Mouse (Mus musculus): Measurements from ENCODE around the gene Pnpla2.
A peak's percentile ranks its signal among the peaks of the same experiment; 100 is the strongest.

Pnpla2 gene

DNA sequence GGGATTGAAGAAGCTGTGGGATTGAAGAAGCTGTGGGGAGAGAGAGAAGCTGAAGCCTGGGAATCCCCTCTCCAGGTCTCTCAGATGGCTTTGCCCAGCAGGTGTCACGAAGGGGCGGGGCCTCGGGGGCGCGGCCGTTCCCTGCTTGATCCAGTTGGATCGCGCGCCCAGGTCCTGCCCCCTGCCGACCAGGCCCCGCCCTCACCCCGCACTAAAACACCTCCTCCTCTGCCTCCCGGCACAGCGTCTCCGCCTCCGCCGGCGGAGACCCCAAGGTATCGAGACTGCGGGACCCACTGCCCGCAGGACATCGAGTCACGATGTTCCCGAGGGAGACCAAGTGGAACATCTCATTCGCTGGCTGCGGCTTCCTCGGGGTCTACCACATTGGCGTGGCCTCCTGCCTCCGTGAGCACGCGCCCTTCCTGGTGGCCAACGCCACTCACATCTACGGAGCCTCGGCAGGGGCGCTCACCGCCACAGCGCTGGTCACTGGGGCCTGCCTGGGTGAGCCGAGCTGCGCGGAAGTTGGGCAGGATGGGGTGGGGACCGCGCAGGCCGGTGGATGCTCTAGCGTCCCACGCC is at the start of gene Pnpla2:
Gene Pnpla2 (plus strand): TSS at position 232 of the 585 bp plus-strand sequence.
- DNase-seq (ENCODE audit: low read depth) = peak; percentile 93

DNA sequence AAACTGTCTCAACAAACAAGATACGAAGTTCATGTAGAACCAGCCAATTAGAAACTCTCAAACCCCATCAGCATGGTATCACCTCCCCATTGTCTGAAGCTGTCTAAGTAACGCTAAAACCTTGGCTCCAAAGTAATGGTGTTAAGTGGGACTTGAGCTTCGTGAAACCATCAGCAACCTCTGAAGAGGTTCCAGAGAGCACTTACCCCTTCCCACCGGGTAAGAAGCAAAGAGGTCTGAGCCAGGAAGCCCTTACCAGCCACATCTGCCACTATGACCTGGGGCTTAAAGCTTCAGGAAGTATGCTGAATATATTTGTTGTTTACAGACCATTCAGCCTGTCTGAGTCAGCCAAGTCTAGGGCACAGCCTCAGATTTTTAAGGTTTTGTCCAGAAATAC is 49.5 kb upstream of the Pnpla2 start:
- DNase-seq (ENCODE audit: low read depth) = no peak

GRCm38 (mm10) chr7:141407670-141408069 is 47.3 kb upstream of the Pnpla2 start:
- peak; percentile 26 for DNase-seq (ENCODE audit: low read depth)

DNA sequence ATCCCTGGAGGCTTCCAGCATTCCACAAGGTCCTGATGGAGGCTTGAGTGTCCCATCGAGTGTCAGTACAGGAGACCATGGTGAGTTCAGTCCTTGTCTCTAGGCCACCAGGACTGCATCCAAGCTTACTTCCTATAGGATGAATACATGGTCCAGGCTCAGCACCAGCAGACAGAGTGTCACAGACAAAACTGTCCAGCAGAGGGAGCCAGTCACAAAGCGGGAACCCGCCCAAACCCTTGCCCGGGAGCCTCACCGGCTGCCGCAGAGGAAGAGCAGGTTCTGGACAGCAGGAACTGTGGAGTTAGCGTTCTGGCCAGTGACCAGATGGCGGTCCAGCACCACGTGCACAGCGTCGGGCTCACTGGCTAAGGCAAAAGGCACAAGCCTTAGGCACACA is 46.2 kb upstream of the Pnpla2 start:
- DNase-seq (ENCODE audit: low read depth) = peak; percentile 83

DNA sequence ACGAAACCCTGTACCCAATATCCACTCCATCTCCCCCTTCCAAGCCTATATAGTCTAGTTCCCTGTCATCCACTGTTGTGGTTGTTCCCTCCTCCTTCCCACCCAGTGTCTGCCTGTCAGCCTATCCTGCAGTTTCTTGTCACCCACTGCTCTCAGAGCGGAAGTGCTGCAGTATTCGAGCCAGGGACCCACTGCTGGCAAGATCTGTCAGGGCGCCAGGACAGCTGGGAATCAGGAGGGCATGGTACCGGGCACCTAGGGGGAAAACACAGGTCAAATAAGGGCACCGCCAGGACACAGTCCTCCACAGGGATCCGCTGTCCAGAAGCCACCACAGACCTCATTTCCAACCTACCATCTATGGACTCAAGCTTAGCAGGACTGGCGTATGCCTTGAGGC is 44.4 kb upstream of the Pnpla2 start:
- DNase-seq (ENCODE audit: low read depth) = no peak

DNA sequence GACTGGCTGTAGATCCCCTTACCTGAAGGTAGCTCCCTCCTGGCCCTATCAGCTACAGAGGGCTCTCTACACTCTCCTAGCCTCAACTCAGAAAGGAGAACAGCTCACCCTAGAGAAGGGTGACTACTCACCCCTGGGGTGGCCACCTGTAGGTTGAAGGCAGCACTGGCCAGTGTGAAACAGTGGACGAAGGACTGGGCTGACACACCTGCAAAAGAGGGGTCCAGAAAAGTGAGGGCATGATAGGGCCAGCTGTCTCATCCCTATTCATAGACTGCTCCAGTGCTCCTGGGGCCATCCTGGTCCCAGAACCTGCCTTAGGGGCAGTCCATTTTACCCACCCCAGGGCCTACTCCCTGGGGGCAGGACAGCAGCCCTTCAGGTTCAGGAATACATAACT is 43.3 kb upstream of the Pnpla2 start:
- no peak for DNase-seq (ENCODE audit: low read depth)

DNA sequence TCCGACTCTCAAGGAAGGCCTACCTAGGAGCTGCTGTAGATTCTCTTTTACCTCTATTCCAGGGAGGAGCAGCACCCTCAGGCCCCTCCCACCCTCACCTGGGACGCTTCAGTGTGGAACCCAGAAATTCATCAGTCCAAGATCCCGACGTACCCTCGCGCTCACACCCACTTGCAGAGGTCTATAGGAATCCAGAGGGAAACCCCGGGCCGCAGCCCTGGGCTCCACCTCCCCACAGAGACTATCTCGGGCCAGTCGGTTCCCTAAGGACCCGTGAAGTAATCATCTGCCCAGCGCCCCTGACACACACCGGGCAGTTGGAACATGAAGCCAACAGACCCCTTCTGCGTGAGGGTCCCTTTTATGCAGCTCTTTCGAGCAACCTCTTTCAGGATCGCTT is 41.7 kb upstream of the Pnpla2 start:
- DNase-seq (ENCODE audit: low read depth) = peak; percentile 18

- DNase-seq (ENCODE audit: low read depth) = peak; percentile 99
Observed at GRCm38 (mm10) chr7:141413809-141414584, 41.0 kb upstream of the Pnpla2 start, which contains the start of gene Gatd1. Gene Gatd1 (minus strand): TSS chr7:141414136.

DNA sequence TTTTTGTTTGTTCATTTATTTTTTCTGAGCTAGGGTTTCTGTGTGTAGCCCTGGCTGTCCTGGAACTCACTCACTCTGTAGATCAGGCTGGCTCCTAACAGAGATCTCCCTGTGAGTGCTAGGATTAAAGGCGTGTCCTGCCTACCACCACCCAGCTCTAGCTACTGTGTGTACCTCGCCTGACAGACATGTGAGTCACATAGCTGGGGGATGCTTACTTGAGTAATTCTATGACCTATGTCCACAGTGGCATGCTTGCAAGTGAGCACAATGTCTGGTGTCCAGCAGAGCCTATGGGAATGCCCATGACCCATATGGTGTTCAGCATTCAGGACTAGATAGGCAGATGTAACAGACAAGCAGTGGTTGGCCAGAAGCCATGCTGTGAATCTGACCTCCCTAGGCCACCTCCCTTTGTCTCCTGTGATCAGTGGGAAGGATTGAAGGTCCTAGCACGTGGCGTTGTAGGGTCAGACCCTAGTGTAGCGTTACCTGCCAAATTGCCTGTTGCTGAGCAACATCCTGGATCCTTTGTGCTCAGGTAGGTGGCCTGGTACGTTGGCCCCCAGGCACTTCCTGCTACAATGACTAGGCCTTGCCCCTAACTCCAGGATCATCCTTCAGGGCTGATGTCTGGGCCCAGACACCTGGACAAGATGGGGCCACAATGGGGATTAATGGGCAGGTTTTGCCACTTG is 38.7 kb upstream of the Pnpla2 start:
- peak; percentile 17 for DNase-seq (ENCODE audit: low read depth)

DNA sequence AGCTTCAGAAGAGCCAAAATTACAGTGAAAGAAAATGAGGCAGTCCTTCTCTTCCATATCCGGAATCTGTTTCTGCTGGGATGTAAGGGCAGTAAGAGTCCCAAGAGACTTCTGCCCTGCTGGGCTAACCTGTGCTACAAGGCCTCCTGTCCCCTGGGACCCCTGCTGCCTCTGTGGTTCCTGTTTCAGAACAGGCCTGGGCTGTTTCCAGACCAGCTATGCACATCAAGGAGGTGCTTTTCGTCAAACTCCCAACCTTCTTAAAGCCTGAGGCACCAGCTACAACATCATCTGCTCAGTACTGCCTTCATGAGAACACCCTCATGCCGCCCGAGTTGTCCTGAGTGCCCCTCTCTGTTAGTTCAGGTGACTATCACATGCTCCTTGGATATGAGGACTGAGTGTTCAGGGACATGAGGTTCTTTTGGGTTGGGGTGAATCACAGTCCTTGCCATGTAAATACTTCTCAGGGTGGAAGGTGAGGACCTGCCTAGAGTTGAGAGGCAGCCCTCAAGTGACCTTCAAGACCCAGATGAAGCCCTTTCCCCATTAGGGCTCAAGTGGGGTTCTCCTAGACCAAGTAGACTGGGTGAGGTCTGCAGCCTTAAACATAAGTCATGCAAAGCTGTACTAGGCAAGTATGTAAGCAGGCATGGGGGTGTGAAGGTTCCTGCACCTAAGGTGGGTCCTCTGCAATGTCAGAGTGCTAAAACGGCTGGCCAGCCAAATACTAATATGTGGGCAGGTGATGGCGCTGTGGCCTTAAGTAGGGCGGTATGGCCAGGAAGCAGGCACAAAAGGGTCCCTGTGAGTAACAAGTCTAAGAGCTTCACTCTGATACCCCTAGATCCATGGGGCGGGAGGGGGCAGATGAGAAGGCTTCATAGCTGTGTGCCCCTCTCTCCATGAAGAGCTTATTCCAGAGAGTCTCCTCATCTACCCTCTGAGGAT is 37.0 kb upstream of the Pnpla2 start:
- peak; percentile 33 for DNase-seq (ENCODE audit: low read depth)

DNA sequence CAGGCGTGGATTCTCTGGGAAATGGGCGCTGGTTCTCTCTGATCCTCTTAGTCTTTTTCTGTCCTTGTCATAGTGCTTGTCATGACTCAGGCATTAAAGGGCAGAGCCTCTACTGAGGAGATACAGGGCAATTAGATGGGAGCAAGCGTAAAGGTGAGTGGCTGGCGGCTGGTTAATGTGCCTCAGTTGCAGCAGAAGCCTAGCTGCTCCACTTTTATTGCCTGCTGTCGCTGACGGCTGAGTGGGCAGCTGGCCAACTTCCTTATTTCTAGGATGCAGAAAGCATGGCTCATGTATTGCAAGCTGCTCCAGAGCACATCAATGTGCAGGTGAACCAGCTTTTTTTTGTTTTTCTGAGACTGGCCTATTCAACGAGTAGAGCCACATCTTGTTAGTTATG is 36.0 kb upstream of the Pnpla2 start:
- peak; percentile 60 for DNase-seq (ENCODE audit: low read depth)

- no peak for DNase-seq (ENCODE audit: low read depth)
Observed at GRCm38 (mm10) chr7:141420030-141420702, 34.8 kb upstream of the Pnpla2 start.

DNA sequence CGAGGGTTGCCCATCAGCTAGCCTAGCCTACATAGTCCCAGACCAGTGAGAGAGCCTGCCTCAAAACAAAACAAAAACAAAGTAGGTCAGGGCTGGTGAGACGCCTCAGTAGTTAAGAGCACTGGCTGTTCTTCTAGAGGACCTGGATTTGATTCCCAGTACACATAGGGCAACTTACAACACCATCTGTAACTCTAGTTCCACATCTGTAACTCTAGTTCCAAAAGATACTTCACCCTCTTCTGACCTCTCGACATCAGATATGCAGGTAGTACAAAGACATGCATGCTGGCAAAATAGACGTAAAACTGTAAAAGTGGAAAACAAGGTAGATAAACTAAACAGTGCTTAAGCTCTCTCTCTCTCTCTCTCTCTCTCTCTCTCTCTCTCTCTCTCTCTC is 31.2 kb upstream of the Pnpla2 start:
- no peak for DNase-seq (ENCODE audit: low read depth)

DNA sequence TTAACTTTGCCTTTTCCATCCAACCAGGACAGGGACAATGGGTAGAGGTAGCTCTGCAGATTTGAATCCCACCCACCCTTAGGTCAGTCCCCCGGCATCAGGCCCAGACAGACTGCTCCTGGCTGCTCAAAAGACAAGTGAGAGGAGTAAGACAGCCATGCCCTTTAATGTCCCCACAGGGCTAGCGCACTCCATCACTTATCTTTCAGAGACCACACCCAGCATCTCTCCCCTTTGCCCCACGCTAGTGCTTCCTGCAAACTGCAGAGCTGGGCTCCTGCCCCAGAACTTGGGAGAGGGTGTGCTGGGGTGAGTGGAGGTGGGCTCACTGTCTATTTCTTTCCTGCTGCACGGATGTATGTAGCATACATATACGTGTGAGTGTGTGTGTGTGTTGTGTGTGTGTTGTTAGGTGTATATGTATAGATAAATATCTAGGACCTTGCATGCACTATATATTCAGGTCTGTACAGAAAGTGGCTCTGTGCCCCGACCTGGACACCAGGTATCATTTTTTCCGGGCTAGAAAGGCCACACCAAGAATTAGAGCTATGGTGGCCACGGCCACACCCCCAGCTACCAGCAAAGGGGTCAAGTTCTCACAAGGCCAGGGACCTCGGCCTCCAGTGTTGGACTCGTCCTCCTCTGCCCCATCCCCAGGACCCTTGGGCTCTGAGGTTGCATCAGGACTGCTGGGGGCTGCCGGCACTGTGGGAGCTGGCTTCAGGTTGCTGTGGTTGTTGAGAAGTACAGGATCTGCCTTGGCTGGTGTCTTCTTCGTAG is 27.9 kb upstream of the Pnpla2 start:
- no peak for DNase-seq (ENCODE audit: low read depth)

DNA sequence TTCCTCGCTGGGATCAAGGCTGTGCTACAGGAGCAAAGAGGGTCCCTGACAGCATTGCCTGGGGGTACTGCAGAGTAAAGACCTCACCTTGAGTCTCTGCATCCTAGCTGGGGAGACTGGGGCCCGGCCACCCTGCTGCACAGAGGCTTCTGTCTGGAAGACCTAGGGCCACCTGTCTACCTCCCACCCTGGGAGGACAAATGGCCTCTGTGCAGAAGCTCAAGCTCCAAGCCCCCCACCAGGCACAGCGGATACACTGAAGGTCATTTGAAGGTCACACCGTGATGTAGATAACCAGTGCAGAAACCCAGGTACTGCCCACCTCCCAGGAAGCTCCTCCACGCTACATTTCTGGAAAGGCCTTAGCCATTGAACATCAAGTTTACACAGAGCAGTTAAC is 26.3 kb upstream of the Pnpla2 start:
- no peak for DNase-seq (ENCODE audit: low read depth)

- no peak for DNase-seq (ENCODE audit: low read depth)
Observed at GRCm38 (mm10) chr7:141429310-141429709, 25.7 kb upstream of the Pnpla2 start, which contains the start of gene Cend1. Gene Cend1 (minus strand): TSS chr7:141429491.

DNA sequence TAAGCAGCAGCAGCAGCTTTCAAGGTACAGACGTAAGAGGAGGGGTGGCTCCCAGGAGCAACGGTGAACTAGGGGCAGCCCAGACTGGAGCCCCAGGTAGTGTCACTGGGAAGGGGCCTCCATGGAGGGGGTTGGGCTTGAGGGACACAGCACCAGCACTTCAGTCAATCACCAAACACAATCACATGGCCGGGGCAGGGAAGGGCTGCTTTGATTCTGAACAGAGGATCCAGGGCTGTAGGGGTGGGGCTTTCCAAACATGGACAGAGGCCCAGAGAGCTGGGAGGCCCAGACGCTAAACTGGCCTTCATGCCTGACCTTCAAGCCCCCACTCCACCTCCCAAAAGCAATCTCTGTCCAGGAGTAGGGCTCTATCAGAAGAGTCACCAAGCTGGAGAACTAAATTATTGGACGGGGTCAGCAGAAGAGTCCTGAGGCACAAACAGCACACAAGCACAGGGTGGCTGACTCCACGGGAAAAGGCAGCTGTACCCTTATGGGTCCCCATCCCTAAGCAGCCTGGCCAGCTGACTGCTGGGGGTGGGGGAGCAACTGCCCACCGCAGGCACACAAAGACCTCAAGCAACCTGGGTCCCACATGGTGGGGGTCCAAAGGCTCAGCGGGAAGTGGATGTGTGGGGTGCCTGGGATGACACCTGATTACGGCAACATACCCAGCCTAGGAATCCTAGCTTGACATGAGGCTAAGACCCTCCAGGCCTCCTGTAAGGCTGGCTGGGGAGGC is 25.0 kb upstream of the Pnpla2 start:
- no peak for DNase-seq (ENCODE audit: low read depth)

DNA sequence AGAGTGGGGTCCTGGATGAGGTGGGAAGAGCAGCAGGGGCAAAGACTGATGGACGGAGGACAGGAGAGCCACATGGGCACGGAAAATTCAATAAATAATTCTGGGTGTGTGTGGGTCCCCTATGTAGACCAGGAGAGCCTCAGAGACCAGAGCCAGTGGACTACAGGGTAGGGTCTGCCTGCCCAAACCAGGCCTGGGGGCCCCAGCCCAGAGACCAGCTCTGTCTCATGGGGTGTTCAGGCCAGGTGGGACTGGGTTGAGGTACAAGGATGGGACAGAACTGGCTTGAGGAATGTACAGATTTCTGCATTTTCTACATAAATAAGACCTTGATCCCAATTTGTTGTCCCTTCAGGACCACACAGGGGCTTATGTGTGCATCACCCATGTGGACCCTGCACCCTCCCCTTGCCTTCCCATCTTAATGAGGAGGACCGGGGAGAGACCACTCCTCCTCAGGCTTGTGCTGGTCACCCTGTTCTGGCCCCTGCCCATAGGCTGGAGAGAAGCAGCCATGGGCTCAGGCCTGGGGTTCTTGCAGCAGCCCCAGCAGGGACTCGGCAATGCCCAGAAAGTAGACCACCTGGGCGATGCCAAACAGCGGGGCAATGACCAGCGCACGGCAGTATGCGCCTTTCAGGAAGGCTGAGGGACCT is 24.3 kb upstream of the Pnpla2 start:
- no peak for DNase-seq (ENCODE audit: low read depth)

Measured in 416B (cell line).